Mouse (Mus musculus): ENCODE results near the gene Blvrb. TPM values are rescaled to one million over a fixed set of nuclear protein-coding genes. Genes with fewer than 3 reads are reported as not detected.

Gene Blvrb
- polyA plus RNA-seq, 1 experiment from 2014 or later = 48.3 TPM

DNA sequence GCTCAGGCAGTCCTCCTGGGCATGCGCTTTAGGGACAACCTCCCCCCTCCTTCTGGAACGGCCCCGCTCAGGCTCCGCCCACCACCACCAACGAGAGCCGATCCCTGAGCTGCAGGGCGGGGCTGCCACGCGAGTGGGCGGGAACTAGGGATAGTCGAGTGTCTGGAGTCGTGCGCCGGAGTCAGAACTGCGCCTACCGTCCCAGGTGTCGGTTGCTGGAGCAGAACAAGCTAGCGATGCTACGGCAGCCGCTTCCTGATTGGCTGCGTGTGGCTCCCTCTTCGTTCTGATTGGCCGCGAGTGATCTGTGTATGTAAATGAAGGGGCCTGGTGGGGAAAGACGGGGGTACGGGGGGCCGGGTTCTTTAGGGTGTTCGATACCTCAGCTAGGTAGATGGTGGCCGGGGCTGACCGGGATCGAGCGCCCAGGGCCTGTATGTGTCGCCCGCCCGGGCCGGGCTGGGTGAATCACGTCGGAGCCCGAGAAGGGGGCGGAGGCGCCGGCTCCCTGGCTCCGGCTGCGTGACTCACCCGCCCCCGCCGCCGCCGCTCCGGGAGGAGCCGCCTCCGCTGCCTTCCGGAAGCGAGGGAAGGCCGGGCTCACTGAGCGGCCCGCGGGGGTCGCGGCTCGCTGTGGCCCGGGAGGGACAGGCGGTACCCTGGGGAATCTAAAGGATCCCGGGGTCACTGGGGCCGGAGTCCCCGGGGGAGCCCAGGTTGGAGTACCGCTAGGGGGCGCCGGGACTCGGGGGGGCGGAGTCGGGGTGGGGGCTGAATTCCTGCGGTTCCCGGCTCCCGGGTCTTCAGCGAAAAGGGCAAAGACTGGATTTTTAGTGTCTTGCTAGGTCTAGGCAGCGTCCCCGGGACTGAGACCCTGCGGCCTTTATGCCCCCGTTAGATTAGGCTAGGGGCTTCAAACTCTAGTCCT lies 39.3 kb downstream of the Blvrb start, which contains the start of gene Sertad1:
Gene Sertad1 (plus strand): TSS at position 141 of the 928 bp plus-strand sequence.
- Histone ChIP-seq H3K36me3 (ENCODE audit: control insufficient read depth, insufficient read depth) (peaks cover 12% of the 10 kb centered on the region), H3K27me3 (ENCODE audit: control insufficient read depth, insufficient read depth, low read length) (no peaks in the 10 kb centered on the region), H3K4me3 (ENCODE audit: low read length) (peak within 1 kb of the TSS; percentile 76), H3K9ac (ENCODE audit: low read length) (peak within 1 kb of the TSS; percentile 79), H3K9me3 (replicated peaks; ENCODE audit: control insufficient read depth, low read length) (no peaks in the 10 kb centered on the region), H3K27ac (ENCODE audit: low read length) (peak within 1 kb of the TSS; percentile 93), H3K4me2 (ENCODE audit: low read depth, low read length) (peak within 1 kb of the TSS; percentile 82), H3K4me1 (ENCODE audit: control insufficient read depth, insufficient read depth, low read length) (peaks cover 40% of the 10 kb centered on the region)
- peak; percentile 87 for ATAC-seq (replicated peaks; ENCODE audit: extremely low read depth, insufficient read depth, low FRiP score)
- under 1% methylated on average over 80 of the region's 80 CpGs for WGBS

DNA sequence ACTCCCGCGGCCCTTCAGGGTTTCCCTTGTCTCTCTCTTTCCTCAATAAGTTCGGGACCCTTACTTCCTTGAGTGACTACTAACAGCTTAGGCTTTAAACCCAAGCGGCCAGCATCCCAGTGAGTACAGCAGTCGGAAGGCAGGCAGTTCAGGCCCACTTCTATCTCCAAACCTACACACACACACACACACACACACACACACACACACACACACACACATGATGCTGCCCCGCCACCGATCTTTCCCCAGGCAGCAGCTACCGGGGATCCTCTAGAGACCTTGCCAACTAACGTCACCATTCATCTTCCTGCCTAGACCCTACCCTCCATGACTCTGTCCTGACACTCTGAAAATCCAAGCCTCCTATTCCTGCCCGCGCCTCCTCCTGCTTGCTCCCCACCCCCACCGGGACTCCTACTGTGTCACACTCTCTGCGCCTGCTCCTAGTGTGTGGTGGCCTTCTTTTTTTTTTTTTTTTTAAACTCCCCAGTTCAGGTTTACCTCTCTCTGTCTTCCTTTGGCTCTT lies 40.0 kb downstream of the Blvrb start:
- ATAC-seq (replicated peaks; ENCODE audit: extremely low read depth, insufficient read depth, low FRiP score) = no peak
- no peaks in the 10 kb centered on the region for H3K27me3 ChIP-seq (ENCODE audit: control insufficient read depth, insufficient read depth, low read length)
- no peaks in the 10 kb centered on the region for H3K9me3 ChIP-seq (replicated peaks; ENCODE audit: control insufficient read depth, low read length)
- peak overlapping the region; percentile 93 for H3K27ac ChIP-seq (ENCODE audit: low read length)
- peak overlapping the region; percentile 79 for H3K4me2 ChIP-seq (ENCODE audit: low read depth, low read length)
- peaks cover 45% of the 10 kb centered on the region for H3K4me1 ChIP-seq (ENCODE audit: control insufficient read depth, insufficient read depth, low read length)
- peak overlapping the region; percentile 79 for H3K9ac ChIP-seq (ENCODE audit: low read length)
- peaks cover 12% of the 10 kb centered on the region for H3K36me3 ChIP-seq (ENCODE audit: control insufficient read depth, insufficient read depth)
- 1% methylated on average over 13 of the region's 13 CpGs for WGBS
- peak overlapping the region; percentile 76 for H3K4me3 ChIP-seq (ENCODE audit: low read length)

DNA sequence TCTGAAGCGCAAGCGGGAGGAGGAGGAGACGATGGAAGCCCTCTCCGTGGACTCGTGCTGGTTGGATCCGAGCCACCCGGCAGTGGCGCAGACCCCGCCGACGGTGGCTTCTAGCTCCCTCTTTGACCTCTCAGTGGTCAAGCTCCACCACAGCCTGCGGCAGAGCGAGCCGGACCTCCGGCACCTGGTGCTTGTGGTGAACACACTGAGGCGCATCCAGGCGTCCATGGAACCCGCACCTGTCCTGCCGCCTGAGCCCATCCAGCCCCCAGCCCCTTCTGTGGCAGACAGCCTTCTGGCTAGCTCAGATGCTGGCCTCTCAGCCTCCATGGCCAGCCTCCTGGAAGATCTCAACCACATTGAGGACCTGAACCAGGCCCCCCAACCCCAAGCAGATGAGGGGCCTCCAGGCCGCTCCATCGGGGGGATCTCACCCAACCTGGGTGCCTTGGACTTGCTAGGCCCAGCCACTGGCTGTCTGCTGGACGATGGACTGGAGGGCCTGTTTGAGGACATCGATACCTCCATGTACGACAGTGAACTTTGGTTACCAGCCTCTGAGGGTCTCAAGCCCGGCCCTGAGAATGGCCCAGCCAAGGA lies 41.6 kb downstream of the Blvrb start:
- Histone ChIP-seq H3K27me3 (ENCODE audit: control insufficient read depth, insufficient read depth, low read length) (no peaks in the 10 kb centered on the region), H3K4me1 (ENCODE audit: control insufficient read depth, insufficient read depth, low read length) (peaks cover 49% of the 10 kb centered on the region), H3K4me3 (ENCODE audit: low read length) (no peak overlapping the region), H3K4me2 (ENCODE audit: low read depth, low read length) (no peak overlapping the region), H3K9ac (ENCODE audit: low read length) (0 out of 2 replicates have a peak overlapping the region, but pooled peaks have one; percentile 22), H3K27ac (ENCODE audit: low read length) (peak overlapping the region; percentile 98), H3K36me3 (ENCODE audit: control insufficient read depth, insufficient read depth) (peaks cover 12% of the 10 kb centered on the region), H3K9me3 (replicated peaks; ENCODE audit: control insufficient read depth, low read length) (no peaks in the 10 kb centered on the region)
- ATAC-seq (replicated peaks; ENCODE audit: extremely low read depth, insufficient read depth, low FRiP score) = no peak
- WGBS = 88% methylated on average over 25 of the region's 25 CpGs

DNA sequence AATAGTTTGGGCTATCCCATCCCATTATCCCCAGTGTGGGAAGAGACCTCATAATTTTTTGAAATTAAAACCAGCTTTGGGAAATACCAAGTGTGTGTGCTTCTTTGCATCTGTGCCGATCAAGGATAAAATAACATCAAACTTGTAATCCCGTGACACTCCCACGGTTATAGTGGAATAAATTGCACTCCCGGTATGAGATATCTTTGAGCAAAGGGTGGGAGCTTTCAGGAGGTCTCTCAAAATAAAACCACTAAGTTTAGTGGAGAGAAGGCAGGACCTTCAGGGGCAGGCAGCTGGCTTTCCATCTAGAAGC lies 42.4 kb downstream of the Blvrb start:
- peak overlapping the region; percentile 70 for H3K4me2 ChIP-seq (ENCODE audit: low read depth, low read length)
- H3K9me3 ChIP-seq (replicated peaks; ENCODE audit: control insufficient read depth, low read length) = no peaks in the 10 kb centered on the region
- H3K36me3 ChIP-seq (ENCODE audit: control insufficient read depth, insufficient read depth) = peaks cover 12% of the 10 kb centered on the region
- peak overlapping the region; percentile 80 for H3K9ac ChIP-seq (ENCODE audit: low read length)
- 15% methylated on average over 4 of the region's 4 CpGs for WGBS
- no peaks in the 10 kb centered on the region for H3K27me3 ChIP-seq (ENCODE audit: control insufficient read depth, insufficient read depth, low read length)
- peak overlapping the region; percentile 98 for H3K27ac ChIP-seq (ENCODE audit: low read length)
- H3K4me3 ChIP-seq (ENCODE audit: low read length) = peak overlapping the region; percentile 52
- ATAC-seq (replicated peaks; ENCODE audit: extremely low read depth, insufficient read depth, low FRiP score) = no peak
- H3K4me1 ChIP-seq (ENCODE audit: control insufficient read depth, insufficient read depth, low read length) = peaks cover 49% of the 10 kb centered on the region

DNA sequence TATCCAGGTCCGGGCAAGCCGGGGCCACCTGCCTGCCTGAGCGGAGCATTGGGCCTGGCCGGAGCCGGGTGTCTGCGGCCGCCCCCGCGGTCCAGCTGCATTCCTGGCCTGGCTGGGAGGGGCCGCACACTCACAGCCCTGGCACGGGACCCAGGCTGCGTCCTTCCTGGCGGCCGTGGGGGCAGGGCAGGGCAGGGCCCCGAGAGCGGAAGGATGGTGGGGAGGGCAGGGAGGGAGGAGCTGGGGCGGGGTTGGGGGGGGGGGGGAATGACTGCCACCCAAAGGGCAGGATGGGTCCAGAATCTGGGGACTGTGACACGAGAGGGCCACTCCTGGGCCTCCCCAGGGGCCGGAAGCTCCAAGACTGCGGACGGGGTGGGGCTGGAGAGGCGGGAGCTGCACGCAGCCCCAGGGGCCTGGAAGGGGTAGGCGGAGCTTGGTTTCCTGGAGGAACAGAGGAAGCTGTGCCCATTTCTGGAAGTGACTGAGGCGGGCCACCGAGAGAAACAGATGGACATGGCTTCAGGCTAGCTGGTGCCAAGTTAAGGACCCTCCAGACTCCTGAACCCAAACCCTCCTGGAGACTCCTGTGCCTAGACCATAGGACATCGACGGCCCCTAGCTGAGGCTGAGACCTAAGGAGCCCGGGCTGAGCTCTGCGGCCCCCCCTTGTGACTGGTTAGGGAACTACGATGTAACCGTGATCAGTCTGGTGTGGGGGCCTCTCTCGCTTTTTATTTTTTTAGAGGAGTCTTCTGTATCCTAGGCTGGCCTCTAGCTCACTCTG lies 43.0 kb downstream of the Blvrb start:
- Histone ChIP-seq H3K4me1 (ENCODE audit: control insufficient read depth, insufficient read depth, low read length) (peaks cover 45% of the 10 kb centered on the region), H3K4me2 (ENCODE audit: low read depth, low read length) (peak overlapping the region; percentile 70), H3K27me3 (ENCODE audit: control insufficient read depth, insufficient read depth, low read length) (no peaks in the 10 kb centered on the region), H3K27ac (ENCODE audit: low read length) (peak overlapping the region; percentile 98), H3K9ac (ENCODE audit: low read length) (peak overlapping the region; percentile 80), H3K4me3 (ENCODE audit: low read length) (peak overlapping the region; percentile 52), H3K36me3 (ENCODE audit: control insufficient read depth, insufficient read depth) (peaks cover 12% of the 10 kb centered on the region), H3K9me3 (replicated peaks; ENCODE audit: control insufficient read depth, low read length) (no peaks in the 10 kb centered on the region)
- ATAC-seq (replicated peaks; ENCODE audit: extremely low read depth, insufficient read depth, low FRiP score) = peak; percentile 77
- 1% methylated on average over 28 of the region's 33 CpGs for WGBS

DNA sequence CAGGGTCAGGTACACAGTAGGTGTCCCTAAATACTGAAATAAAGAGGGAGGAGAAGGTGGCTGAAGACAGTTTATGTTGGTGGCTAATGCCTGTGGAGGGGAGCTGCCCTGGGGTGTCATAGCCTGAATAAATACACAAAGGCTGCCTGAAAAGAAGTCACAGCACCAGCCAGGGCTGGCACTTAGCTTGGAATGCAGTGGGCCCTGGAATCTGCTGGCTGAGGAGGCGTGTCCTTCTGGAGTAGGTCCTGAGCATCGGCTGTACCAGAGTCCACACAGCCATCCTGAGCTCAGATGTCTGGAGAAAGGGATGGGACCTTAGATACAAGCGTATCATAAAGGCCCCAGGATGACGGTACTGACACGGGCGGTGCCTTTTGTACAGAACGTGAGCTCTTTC lies 44.1 kb downstream of the Blvrb start:
- H3K4me2 ChIP-seq (ENCODE audit: low read depth, low read length) = peak overlapping the region; percentile 70
- H3K9me3 ChIP-seq (replicated peaks; ENCODE audit: control insufficient read depth, low read length) = no peaks in the 10 kb centered on the region
- 48% methylated on average over 7 of the region's 7 CpGs for WGBS
- H3K27me3 ChIP-seq (ENCODE audit: control insufficient read depth, insufficient read depth, low read length) = no peaks in the 10 kb centered on the region
- ATAC-seq (replicated peaks; ENCODE audit: extremely low read depth, insufficient read depth, low FRiP score) = no peak
- H3K36me3 ChIP-seq (ENCODE audit: control insufficient read depth, insufficient read depth) = peaks cover 12% of the 10 kb centered on the region
- H3K27ac ChIP-seq (ENCODE audit: low read length) = peak overlapping the region; percentile 98
- H3K9ac ChIP-seq (ENCODE audit: low read length) = peak overlapping the region; percentile 62
- H3K4me3 ChIP-seq (ENCODE audit: low read length) = peak overlapping the region; percentile 12; the same call in 1 of the 2 replicates
- H3K4me1 ChIP-seq (ENCODE audit: control insufficient read depth, insufficient read depth, low read length) = peaks cover 44% of the 10 kb centered on the region

DNA sequence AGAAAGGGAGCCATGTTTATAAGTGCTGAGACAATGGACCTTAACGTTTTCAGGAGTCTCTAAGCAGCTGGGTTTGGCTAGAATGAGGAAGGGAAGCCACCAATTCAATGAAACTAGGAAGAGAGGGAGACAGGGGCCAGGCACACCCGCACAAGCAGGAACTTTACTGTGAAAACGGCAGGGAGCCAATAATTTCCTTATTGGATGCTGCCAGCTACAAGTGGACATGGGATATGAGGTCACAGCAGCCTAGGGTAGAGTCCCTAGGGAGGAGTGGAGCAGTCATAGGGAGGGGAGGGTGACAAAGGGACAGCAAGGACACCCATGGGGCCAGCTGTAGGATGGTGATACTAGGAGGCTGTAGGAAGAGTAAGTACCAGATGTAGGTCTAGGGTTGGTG lies 45.2 kb downstream of the Blvrb start:
- 73% methylated on average over 3 of the region's 3 CpGs for WGBS
- Histone ChIP-seq H3K4me2 (ENCODE audit: low read depth, low read length) (no peak overlapping the region), H3K27me3 (ENCODE audit: control insufficient read depth, insufficient read depth, low read length) (no peaks in the 10 kb centered on the region), H3K36me3 (ENCODE audit: control insufficient read depth, insufficient read depth) (peaks cover 12% of the 10 kb centered on the region), H3K4me3 (ENCODE audit: low read length) (no peak overlapping the region), H3K9me3 (replicated peaks; ENCODE audit: control insufficient read depth, low read length) (no peaks in the 10 kb centered on the region), H3K4me1 (ENCODE audit: control insufficient read depth, insufficient read depth, low read length) (peaks cover 47% of the 10 kb centered on the region), H3K27ac (ENCODE audit: low read length) (peak overlapping the region; percentile 98), H3K9ac (ENCODE audit: low read length) (no peak overlapping the region)
- ATAC-seq (replicated peaks; ENCODE audit: extremely low read depth, insufficient read depth, low FRiP score) = no peak

DNA sequence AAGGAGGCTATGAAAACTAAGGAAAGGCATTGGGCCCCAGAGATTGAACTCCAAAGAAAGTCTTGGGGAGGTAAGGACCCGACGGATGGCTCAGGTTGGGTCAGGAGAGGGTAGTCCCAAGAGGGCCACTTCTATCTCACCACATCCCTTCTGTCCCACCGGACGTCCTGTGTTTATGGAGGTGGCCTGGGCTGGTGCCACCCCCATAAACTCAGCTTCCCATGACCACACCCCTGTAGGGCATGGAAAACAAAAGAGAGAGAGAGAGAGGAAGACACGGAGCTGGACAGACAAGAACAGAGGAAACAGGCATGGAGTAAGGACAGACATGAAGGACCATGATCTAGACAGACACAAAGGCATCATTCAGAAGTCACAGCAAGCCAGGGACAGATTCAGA lies 45.7 kb downstream of the Blvrb start:
- no peak overlapping the region for H3K4me2 ChIP-seq (ENCODE audit: low read depth, low read length)
- H3K27me3 ChIP-seq (ENCODE audit: control insufficient read depth, insufficient read depth, low read length) = no peaks in the 10 kb centered on the region
- H3K27ac ChIP-seq (ENCODE audit: low read length) = no peak overlapping the region
- no peak overlapping the region for H3K9ac ChIP-seq (ENCODE audit: low read length)
- H3K4me3 ChIP-seq (ENCODE audit: low read length) = no peak overlapping the region
- 78% methylated on average over 5 of the region's 5 CpGs for WGBS
- ATAC-seq (replicated peaks; ENCODE audit: extremely low read depth, insufficient read depth, low FRiP score) = no peak
- peaks cover 43% of the 10 kb centered on the region for H3K4me1 ChIP-seq (ENCODE audit: control insufficient read depth, insufficient read depth, low read length)
- peaks cover 12% of the 10 kb centered on the region for H3K36me3 ChIP-seq (ENCODE audit: control insufficient read depth, insufficient read depth)
- no peaks in the 10 kb centered on the region for H3K9me3 ChIP-seq (replicated peaks; ENCODE audit: control insufficient read depth, low read length)

Data from heart, embryonic 16.5 days (tissue).